Mouse (Mus musculus): Measurements from ENCODE around the gene Calr4.

Calr4 gene

DNA sequence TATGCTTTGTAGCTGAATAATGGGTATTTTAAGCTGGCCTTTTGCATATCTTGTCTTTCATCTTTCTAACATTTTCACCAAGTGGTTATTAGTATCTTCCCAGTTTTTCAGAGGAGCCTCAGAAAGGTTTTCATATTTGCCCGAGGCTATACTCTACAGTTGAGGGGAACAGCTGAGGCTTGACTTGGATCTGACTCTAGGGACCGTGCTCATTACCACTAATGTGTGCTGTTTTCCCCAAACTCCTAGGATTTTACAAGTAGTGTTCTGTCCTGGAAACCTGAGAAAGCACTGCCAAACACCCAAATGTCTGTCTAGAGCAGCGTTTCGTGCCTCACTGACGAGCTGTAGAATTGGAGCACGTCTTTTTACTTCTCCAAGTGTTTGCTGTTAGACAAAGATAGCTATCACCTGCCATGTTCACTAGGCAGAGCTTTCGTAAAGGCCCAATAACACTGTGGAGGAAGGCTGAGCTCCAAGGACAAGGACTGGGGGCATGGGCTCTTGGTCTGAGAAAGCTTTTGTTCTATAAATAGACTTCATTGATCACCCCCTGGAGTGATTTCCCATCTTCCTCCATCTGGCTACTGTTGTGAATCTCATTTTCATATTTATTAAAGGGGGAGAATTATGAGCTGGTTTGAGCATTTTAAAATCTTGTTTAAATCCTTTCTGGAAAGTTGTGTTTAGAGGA lies 2.0 kb downstream of the Calr4 start:
- no peak for DNase-seq (ENCODE audit: low read depth)

DNA sequence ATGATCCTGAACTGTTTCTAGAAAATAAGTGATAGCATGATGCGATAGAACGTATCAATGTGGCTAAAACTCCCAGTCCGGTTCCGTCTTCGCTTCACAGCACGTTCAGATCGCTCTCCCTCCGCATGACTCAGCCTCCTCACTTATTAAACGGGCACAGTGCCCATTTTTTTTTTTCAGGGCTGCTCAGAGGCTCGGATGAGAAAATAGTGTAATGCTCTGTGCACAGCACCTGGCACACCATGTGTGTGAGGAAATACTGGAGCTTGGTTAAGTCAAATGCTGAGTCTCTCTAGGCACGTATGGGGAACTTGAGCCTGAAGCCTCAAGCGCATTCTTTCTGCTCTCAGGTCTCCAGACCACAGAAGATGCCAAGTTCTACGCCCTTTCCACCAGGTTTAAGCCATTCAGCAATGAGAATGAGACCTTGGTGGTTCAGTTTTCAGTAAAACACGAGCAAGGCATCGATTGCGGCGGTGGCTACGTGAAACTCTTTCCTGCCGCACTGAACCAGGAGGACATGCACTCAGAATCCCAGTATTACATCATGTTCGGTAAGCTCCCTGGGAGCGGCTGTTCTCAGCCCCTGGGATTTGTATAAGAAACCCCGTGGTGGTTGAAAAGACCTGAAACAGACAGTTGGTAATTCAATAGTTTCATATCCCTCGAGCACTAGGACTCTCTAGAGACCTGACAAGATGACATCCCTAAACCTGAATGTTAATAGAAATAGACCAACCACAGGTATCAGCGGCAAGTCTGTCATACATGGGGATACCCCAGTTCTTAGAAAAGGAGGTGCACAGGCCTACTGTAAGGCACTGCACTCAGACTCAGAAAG lies 4.4 kb downstream of the Calr4 start:
- DNase-seq (ENCODE audit: low read depth), result no peak

DNA sequence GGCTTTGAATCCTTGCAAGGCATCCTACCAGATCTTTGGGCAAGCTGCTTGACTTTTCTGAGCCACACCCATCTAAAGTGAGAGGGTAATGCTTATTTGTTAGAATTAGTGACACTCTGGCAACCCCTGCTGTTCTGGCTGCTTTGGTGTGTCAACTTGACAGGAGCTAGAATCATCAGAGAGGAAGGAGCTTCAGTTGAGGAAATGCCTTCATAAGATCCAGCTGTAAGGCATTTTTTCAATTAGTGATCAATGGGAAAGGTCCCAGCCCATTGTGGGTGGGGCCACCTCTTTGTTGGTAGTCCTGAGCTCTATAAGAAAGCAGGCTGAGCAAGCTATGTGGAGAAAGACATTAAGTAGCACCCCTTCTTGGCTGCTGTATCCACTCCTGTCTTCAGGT lies 6.9 kb downstream of the Calr4 start:
- DNase-seq (ENCODE audit: low read depth), result no peak

DNA sequence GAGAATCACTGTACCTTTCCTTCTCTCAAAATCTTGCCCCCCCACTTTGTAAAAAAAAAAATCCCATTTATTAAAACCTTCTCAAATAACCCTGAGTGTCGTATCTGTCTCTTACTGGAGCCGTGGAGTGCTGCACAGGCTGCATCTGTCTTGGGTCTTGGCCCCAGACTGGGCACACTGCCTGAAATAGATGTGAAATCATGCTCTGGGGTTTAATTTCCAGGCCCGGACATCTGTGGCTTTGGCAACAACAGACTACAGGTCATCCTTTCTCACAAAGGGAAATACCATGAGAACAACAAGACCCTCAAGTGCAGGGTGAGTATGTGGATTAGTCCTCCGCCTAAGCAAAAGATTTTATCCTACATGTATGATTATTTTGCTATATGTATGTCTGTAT lies 7.6 kb downstream of the Calr4 start:
- no peak for DNase-seq (ENCODE audit: low read depth)

DNA sequence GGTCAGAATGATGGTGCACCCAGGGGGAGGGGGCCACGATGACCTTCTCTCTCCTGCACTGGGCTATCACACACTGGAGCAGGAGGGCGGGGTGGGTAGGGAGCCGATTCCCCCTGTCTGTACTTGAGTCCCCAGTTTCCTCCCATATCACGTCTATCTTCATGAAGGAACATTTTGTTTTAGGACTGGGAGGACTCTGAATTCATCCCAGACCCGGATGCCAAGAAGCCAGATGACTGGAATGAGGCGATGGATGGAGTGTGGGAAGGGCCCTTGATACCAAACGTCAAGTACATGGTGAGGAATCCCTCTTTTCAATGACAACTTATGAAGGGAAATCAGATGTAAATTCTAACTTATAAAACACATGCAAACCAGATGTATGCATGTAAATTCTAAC lies 10.2 kb downstream of the Calr4 start:
- no peak for DNase-seq (ENCODE audit: low read depth)

DNA sequence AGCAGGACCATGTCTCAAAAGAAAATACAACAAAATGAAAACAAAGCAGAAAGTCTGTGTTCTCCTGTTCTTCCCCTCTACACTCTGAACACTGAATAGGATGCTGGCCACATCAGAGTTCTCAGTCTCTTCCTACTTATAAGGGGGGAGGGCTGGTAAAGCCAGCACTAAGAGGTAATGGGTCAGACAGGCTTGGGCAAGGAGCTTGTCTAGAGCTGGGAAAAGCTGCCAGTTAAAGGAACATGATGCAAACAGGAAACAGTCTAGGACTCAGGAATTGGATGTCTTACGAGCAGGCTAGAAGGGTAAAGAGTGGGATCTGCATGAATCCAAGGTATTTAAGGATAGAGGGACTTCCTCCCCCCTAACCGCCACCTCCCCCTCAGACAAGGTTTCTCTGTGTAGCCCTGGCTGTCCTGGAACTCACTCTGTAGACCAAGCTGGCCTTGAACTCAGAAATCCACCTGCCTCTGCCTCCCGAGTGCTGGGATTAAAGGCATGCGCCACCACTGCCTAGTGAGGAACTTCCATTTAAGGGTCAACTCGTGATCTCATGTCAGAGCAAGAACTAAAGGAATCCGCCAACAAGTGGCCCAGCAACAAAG lies 10.8 kb downstream of the Calr4 start:
- DNase-seq (ENCODE audit: low read depth), result no peak

DNA sequence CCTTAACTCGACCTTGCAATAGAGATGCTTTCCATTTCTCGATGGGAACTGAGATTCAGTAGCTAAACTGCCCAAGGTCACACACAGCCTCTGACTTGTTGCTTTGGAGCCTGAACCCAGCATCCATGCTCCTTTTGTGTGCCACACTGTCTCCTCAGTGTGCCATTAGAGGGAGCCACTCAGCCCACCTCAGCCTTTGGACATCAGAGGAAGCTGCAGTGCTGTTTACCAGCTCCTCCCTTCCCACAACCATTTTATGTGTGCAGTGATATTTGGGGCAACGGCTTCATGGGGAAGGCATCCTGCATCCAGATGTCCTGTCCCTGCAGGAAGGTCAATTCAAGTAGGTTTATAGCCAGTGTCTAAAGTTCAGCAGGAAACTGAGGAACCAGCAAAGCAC lies 17.3 kb downstream of the Calr4 start:
- peak; percentile 38 for DNase-seq (ENCODE audit: low read depth)

DNA sequence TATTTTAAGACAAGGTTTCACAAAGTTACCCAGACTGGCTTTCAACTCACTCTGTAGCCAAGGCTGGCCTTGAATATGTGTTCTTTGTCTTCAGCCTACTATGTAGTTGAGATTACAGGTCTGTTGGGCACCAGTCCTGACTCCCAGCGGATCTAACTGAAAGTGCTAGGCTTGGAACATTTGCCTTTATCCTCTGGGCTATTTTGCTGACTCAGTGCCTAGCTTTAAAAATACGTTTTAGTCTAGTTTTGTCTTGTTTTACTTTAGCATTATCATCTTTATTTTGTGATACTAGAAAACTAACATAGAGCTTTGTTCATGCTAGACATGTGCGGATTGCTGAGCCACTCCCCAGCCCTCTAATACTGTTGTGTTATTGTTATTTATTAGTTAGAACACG lies 17.9 kb downstream of the Calr4 start:
- DNase-seq (ENCODE audit: low read depth), result no peak

DNA sequence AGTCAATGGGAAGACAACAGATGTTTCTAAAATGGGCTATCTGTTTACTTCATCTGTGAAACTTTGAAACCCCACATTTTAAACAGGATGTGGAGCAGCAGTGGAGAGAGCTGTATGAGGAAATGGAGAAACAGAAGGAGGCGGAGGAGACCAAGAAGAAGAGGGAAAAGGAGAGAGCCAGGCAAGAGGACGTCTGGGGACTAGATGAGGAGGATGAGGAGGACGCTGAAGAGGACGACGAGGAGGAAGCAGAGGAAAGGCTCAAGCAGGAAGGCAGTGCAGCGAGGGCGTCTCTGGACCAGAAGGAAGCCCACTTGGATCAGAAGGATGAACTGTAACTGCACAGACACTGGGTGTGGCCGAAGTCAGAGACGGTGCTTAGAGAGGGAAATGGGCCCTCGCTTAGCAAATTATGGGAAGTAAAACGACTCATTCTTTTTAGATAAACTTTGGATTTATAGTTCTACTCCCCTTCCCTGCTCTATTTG lies 19.4 kb downstream of the Calr4 start:
- no peak for DNase-seq (ENCODE audit: low read depth)

DNA sequence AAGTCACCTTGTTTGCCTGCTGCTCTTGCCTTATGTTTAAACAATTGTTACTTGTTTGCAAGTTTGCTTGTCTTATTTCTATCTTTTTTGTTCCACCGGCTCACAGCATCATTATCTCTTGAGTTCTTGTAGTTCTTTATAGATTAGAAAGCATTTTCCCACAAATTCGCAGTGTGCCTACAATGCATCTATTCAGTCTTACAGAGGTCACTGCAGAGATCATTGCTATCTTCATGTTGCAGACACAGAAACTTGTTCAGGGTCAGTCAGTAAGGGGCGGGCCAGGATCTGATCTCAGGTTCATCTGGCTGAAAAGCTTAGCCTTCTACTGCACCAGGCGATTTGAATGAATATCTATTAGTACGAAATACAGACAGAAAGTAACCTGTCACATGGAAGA lies 20.2 kb downstream of the Calr4 start:
- no peak for DNase-seq (ENCODE audit: low read depth)

DNA sequence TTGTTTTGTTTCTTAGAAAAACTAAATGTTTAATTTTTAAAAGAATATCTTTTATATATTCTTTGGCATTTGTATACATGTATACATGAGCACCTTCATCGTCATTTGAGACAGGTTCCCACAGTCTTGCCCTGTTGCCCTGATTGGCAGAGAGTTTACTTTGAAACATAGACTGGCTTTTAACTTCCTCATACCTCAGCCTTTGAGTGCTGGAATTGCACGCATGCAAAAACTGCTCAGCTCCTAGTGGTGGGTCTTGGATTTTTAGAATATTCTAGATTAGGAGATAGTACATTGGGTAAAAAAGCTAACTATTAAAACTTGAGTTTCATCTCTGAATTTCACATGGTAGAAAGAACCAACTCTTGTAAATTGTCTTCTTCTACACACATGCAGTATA lies 21.0 kb downstream of the Calr4 start:
- DNase-seq (ENCODE audit: low read depth), result no peak

DNA sequence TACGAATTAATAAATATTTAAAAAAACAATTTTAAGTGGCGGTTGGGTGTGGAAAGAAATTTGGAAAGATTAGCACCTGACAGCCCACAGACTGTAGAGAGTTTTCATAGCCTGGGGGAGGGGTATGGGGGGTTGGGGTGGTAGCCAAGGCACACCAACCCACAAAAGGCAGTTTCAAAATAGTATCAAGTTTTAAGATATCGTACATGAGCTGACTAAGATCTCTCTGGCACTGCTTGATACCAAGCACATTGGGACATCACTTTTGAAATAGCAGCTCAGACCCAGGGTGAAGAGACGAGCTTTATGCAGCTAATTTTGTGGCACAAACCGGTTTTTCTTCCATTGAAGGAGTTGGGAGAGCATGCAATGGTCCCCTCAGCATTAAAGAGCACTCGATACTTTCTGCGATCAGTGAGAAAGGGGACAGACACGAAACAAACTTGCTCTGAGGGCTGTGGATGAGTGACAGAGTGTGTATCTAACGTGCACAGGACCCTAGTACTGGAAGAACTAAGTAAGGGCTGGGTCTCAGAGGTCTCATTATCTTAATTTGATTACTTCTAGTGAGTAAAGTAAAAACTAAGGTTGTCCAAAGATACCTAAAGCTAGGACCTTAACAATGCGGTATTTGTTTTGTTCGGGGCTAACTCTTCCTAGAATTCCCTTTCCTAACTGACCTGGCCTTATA lies 21.6 kb downstream of the Calr4 start:
- no peak for DNase-seq (ENCODE audit: low read depth)

DNA sequence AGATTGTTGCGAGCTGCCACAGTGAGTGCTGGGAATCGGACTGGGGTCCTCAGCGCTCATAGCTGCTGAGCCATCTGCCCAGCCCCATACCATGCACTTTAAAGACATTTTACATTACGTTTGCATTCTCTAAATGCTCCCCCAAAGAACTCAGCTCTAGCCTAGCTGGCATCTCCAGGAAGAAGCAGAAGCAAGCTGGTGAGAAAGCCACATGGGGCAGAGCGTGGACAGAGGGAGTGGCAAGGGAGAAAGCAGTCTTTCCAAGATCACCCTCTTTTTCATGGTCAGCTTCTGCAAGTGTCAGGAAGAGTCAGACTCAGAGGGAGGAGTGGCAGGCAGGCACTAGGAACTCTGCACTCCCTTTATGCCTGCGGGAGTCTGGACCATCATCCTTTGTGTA lies 22.5 kb downstream of the Calr4 start:
- no peak for DNase-seq (ENCODE audit: low read depth)

DNA sequence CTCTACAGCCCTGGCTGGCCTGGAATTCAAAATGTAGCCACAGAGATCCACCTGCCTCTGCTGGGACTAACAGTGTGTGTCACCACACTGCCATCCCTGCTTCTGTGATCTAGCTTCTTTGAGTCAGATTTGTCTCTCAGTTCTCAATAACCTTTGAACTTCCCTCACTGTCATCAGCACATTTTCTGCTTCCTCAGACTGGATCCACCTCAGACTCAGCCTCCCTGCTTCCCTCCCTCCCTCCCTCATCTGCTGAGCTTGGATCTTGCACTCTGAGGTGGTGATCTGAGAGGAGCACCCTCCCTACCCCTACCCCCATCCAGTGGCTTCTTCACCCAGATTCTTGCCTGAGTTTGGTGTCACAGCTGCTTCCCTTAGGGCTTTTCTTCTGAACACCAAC lies 23.4 kb downstream of the Calr4 start:
- DNase-seq (ENCODE audit: low read depth), result no peak

DNA sequence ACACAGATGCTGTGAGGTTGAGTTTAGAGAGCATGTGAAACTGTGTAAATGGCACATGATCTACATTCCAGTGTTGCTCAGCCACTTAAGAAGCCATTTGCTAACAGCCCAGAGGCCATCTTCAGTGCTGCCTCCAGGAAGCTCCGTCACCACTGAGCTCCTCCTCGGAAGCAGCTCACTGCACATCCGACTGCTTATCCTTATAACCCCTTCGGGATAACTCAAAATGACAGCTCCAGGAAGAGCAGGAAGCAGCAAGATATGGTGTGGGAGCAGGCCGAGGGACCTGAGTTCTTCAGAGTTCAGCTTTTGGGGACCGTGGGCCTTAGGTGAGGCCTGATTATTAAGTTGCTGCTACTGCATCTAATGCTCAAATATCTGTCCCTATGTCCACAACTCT lies 27.8 kb downstream of the Calr4 start:
- no peak for DNase-seq (ENCODE audit: low read depth)

DNA sequence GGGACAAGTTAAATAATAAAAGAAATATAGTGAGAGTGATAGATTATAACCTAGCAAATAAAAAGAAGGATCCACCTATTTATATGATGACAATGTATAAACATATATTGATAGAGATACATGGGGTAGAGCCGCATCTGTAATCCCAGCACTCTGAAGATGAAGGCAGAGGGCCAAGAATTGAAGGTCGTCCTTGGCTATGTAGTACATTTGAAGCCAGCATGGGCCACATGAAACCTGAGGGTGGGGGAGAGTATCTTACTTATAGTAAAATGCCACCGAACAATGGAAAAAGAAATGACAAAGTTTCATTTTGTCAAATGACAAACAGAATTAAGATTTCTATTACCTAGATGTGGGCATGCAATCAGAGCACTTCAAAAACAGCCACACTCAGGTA lies 31.8 kb downstream of the Calr4 start:
- no peak for DNase-seq (ENCODE audit: low read depth)

DNA sequence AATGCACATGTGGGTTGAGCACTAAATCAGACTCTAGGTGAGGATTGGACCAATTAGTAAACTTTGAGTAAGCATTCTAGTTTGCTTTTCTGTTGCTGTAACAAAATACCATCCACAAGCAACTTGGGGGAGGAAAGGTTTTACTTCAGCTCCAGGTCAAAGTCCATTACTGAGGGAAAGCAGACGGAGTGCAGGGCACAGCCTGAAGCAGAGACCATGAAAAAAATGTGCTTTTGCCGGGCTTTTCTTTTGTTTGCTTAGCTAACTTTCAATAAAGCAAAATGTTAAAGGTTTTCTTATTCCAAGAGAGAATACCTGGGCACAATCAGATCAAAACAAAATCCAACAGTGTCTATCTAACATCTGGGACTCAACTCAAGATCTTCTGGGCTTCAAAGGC lies 32.5 kb downstream of the Calr4 start:
- no peak for DNase-seq (ENCODE audit: low read depth)

DNA sequence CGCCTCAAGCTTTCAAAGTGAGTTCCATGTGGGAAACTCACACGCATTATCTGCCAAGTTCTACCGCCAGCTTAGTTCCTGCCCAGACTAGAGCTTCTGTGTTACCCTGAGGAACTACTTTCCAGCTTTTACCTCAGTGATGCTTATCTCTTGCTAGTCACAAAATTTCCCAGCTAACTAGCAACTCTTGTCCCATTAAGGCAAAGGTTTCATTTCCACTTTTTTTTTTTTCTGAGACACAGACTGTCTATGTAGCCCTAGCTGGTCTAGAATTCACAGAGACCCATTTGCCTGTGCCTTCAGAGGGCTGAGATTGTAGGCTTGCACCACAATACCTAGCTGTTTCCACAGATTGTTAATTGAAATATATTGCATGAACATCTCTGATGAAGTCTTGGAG lies 33.2 kb downstream of the Calr4 start:
- no peak for DNase-seq (ENCODE audit: low read depth)

DNA sequence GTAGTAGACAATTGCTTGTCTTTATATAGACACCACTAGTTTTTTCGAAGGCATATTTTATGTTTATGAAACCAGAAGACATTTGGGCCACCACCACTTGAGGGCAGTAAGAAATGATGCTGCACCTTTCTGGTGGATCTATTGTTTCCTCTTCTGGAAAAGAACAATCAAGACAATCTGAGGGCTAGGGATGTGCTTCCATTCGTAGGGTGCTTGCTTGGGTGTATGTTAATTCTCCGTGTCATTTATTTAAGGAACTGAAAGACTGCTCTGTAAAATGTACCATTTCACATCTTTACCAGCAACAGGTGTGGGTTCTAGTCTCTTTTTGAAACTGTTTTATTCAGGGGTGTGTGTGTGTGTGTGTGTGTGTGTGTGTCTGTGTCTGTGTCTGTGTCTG lies 34.6 kb downstream of the Calr4 start:
- no peak for DNase-seq (ENCODE audit: low read depth)

DNA sequence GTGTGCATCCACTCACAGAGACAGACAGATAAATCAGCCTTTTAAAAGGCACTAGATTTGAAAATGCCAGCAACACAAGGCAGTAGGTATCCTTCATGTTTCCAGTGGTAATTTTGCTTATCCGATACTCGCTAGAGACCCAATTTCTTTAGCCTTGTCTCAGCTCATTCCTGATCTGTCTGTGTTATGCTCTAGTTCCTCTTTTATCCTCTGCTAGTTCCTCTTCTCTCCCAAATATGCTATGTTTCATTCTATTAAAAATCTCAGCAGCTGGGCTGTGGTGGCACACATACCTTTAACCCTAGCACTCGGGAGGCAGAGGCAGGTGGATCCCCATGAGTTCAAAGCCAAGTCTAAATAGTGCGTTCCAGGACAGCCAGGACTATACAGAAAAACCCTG lies 37.5 kb downstream of the Calr4 start:
- no peak for DNase-seq (ENCODE audit: low read depth)

DNA sequence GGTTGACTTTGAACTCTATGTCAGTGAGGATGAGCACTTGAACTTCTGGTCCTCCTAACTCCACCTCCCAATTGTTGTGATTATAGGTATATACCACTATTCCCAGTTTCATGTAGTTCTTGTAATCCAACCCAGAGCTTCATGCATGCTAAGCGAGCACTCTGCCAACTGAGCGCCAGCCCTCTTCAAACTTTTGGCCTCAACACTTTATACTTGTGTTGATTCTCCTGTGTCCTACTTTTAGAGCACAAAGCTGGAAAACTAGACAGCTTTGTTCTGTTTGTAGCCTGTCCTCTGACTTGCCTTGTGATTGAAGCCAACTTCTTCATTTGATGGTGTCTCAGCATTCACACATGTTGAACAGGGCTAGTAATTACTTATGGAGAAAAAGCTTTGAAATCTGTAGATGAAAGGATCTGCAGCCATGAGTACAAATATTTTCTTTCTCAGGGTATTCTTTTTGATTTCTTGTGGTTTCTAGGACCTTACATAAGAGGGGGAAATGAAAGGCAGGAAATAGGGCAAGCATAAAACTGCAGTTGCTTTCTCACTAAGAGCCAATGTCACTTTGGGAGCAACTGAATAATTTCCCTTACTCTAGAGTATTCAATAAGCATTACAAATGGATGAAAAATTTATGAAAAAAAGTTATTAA lies 39.4 kb downstream of the Calr4 start:
- no peak for DNase-seq (ENCODE audit: low read depth)

Measured in induced T-regulatory cell, adult 2 months (primary cell).